In the genomic region with DNA sequence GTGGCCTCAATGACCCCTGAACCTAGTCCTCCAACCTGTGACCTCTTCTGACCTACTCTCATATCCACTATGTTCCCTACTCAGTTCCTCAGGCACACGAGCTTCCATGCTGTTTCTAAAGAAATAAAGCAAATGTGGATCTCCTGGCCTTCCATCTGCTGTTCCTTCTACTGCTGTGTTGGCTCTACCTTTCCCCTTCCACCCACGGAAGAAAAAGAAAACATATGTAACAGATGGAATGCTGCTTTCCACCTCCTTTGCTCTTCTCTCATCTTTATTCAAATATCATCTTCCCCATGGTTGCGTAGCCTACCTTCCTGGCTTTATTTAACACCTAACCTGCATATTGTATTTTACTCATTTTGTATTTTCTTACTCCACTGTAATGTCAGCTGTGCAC, we compare ENCODE assay signal across 22 mouse cellular contexts. TPM values are rescaled to one million over a fixed set of nuclear protein-coding genes. Genes with fewer than 3 reads are reported as not detected.
"Had no signal": no experiment of that assay in that cellular context is flagged by ENCODE, and none has a peak within 500 bp of the region (broad histone marks: within the 10 kb centered on the region; RNA-seq: fewer than 3 reads in every experiment).

No protein-coding gene starts in this region.

- H3K9ac ChIP-seq: limb, embryonic 13.5 days; liver, embryonic 12.5 days; lung, embryonic 14.5 days; neural tube, embryonic 15.5 days had no signal

- DNase-seq: kidney, adult 8-10 months; kidney, postnatal 36 days; lung, embryonic 14.5 days; lung, postnatal 10 days; lung, postnatal 4 days; midbrain, embryonic 14.5 days; thymus, postnatal 4 days had no signal

- H3K4me3 ChIP-seq: limb, embryonic 13.5 days; liver, embryonic 12.5 days; midbrain, embryonic 10.5 days; myocyte; neural tube, embryonic 15.5 days had no signal

- H3K27ac ChIP-seq: kidney, postnatal 0 days; limb, embryonic 13.5 days; liver, embryonic 12.5 days; midbrain, embryonic 10.5 days; neural tube, embryonic 15.5 days had no signal

- H3K36me3 ChIP-seq: limb, embryonic 13.5 days; liver, embryonic 12.5 days; midbrain, embryonic 10.5 days; neural tube, embryonic 15.5 days had no signal

RNA-seq across cellular contexts. Expression of gene Gm17359, which starts 47.4 kb away (rescaled TPM):
- total RNA-seq: layer of hippocampus, postnatal 25 days; left cerebral cortex, postnatal 25 days; megakaryocyte, adult 5-6 weeks had no signal
- polyA plus RNA-seq: hindbrain, embryonic 16.5 days; inflammation-experienced regulatory T-cells, adult 6 months; intestine, postnatal 0 days; kidney, postnatal 0 days; liver, embryonic 12.5 days; liver, embryonic 16.5 days; lung, embryonic 14.5 days; myocyte; neural tube, embryonic 15.5 days; small intestine, adult 2 months; stomach, embryonic 16.5 days had no signal
